Mouse (Mus musculus) embryonic facial prominence, embryonic 12.5 days (tissue): Measurements from ENCODE around the gene Tjp1. TPM values are rescaled to one million over a fixed set of nuclear protein-coding genes. Genes with fewer than 3 reads are reported as not detected.

ENCODE experiments used
- ATAC-seq: fragments of 200-750 bp; cut with Nextera tagmentation; 2 replicates; pipeline ENCODE4 v1.8.0; 2017; ENCODE audit not compliant: insufficient number of reproducible peaks, insufficient read depth, low FRiP score, low TSS enrichment
- H3K27ac ChIP-seq: fragments of 300-500 bp; sonication (generic); 2 replicates; pipeline ENCODE4 v1.5.1; 2016; ENCODE audit warnings: mild to moderate bottlenecking
- H3K27me3 ChIP-seq: fragments of 300-500 bp; sonication (generic); 2 replicates; pipeline ENCODE4 v1.6.1; 2016; ENCODE audit warnings: mild to moderate bottlenecking, moderate library complexity
- H3K36me3 ChIP-seq: fragments of 300-500 bp; sonication (generic); 2 replicates; pipeline ENCODE4 v1.6.1; 2016; ENCODE audit warnings: mild to moderate bottlenecking
- H3K4me1 ChIP-seq: fragments of 300-500 bp; sonication (generic); 2 replicates; pipeline ENCODE4 v1.6.1; 2016
- H3K4me2 ChIP-seq: fragments of 300-500 bp; sonication (generic); replicated peaks from 2 replicates; pipeline ENCODE4 v1.6.1; 2016; ENCODE audit warnings: mild to moderate bottlenecking, moderate library complexity
- H3K4me3 ChIP-seq: fragments of 300-500 bp; sonication (generic); 2 replicates; pipeline ENCODE4 v1.5.1; 2016; ENCODE audit warnings: mild to moderate bottlenecking
- H3K9ac ChIP-seq: fragments of 300-500 bp; sonication (generic); 2 replicates; pipeline ENCODE4 v1.6.1; 2016; ENCODE audit warnings: mild to moderate bottlenecking, moderate library complexity
- H3K9me3 ChIP-seq: fragments of 300-500 bp; sonication (generic); 2 replicates; pipeline ENCODE4 v1.6.1; 2016; ENCODE audit warnings: mild to moderate bottlenecking, moderate library complexity
- WGBS: fragments of 180-500 bp; shearing (Covaris S2); methylation state at CpG from one replicate; pipeline ENCODE4 v1.1.7; 2016; 5-methylcytosine and 5-hydroxymethylcytosine counted together
- polyA plus RNA-seq: library from polyadenylated mRNA; unstranded; fragments of >200 nt; fragmentation: Nextera tagmentation; extraction: Ambion mirVana; gene quantifications from 2 replicates; pipeline ENCODE4 v1.2.1, GENCODE M21; 2016

The Tjp1 gene
- polyA plus RNA-seq, 1 experiment from 2014 or later, result 27.6 TPM

DNA sequence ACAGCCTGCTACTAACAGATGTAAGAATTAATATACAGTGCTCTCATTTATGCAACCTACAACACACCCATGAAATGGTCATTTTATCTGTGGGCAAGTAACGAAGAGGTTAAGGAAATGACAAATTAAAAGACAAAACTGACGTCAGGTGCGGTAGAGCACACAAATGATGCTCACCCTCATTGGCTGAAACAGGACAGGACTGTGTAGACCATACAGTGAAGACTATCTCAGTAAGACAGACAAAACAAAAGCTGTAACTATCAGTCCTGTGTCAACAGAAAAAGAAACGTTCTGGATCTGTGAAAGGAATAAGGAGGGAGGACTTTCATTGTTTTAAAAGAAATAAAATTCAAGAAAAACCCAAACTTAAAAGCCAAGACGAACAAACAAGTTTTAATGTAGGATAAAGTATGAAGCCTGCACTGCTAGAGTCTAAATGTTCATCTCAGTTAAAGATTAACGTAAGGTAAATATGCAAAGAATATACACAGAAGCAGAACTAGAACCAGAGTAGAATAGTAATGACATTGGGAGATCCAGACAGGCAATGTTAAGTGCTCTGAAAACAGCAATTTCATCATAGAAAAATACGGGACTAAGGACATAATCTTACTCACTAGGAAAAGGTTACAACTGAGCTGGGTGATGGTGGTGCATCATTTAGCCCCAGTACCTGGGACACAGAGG is 189.9 kb downstream of the Tjp1 start:
- 87% methylated on average over 7 of the region's 7 CpGs for WGBS
- Histone ChIP-seq H3K4me1 (no peaks in the 10 kb centered on the region), H3K36me3 (peaks cover 42% of the 10 kb centered on the region), H3K27me3 (no peaks in the 10 kb centered on the region), H3K9ac (no peak overlapping the region), H3K4me3 (no peak overlapping the region), H3K27ac (no peak overlapping the region), H3K4me2 (no peak overlapping the region), H3K9me3 (no peaks in the 10 kb centered on the region)
- ATAC-seq, result no peak

DNA sequence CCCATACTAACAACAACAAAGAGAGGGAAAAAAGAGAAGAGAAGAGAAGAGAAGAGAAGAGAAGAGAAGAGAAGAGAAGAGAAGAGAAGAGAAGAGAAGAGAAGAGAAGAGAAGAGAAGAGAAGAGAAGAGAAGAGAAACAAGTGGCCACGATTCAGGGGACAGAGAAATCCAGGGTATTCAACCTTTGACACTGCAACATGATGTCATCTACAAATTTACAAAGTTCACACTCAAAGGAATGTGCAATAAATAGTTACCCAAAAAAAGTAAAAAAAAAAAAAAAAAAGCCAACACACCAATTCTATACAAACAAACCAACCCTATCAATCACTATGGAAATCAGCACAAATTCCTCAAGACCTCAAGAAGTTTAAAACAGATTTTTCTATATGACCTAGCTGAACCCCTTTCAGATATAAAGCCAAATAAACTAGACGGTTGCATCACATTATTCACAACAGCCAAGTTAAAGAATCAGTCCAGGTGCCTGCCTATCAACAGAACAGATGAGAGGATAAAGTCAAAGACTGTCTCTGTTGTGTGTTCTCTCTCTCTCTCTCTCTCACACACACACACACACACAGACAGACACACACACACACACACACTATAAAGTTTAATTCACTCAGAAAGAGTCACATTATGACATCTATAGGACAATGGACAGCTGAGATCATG is 194.4 kb downstream of the Tjp1 start:
- WGBS, result 89% methylated on average over 2 of the region's 2 CpGs
- Histone ChIP-seq H3K9ac (no peak overlapping the region), H3K9me3 (no peaks in the 10 kb centered on the region), H3K4me1 (no peaks in the 10 kb centered on the region), H3K36me3 (peaks cover 13% of the 10 kb centered on the region), H3K27ac (no peak overlapping the region), H3K4me3 (no peak overlapping the region), H3K27me3 (no peaks in the 10 kb centered on the region), H3K4me2 (no peak overlapping the region)
- ATAC-seq, result no peak

GRCm38 (mm10) chr7:65319047-65319725 is 208.4 kb downstream of the Tjp1 start:
- ATAC-seq, result no peak
- no peak overlapping the region for H3K4me3 ChIP-seq
- no peaks in the 10 kb centered on the region for H3K27me3 ChIP-seq
- 69% methylated on average over 5 of the region's 5 CpGs for WGBS
- H3K27ac ChIP-seq, result no peak overlapping the region
- H3K4me1 ChIP-seq, result no peaks in the 10 kb centered on the region
- no peaks in the 10 kb centered on the region for H3K9me3 ChIP-seq
- H3K4me2 ChIP-seq, result no peak overlapping the region
- H3K36me3 ChIP-seq, result peaks cover 36% of the 10 kb centered on the region; the same call in 1 of the 2 replicates
- no peak overlapping the region for H3K9ac ChIP-seq

DNA sequence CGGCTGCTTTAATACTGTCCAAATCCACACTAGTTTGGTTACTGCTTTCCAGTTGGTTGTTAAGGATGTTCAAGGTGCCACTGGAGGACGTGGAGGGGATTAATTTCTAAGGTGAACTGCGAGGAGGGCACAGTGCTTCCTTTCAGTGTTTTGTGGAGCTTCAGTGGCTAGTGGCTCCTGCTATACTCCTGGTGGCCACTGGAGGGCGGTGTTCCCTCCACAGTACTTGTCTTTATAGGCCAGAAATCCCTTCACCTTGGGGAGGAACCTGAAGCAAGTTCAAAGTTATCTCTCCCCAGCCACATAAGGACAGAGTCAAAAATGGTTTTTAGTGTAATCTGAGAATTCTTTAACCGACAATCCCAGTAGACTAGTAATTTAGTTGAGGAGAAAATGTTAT is 210.2 kb downstream of the Tjp1 start:
- ATAC-seq, result no peak

GRCm38 (mm10) chr7:65315182-65315581 is 212.4 kb downstream of the Tjp1 start:
- ATAC-seq, result no peak
- H3K4me3 ChIP-seq, result no peak overlapping the region
- H3K27ac ChIP-seq, result no peak overlapping the region
- WGBS, result 93% methylated on average over 2 of the region's 2 CpGs
- H3K4me1 ChIP-seq, result no peaks in the 10 kb centered on the region
- H3K4me2 ChIP-seq, result no peak overlapping the region
- H3K9me3 ChIP-seq, result no peaks in the 10 kb centered on the region
- peaks cover 58% of the 10 kb centered on the region for H3K36me3 ChIP-seq
- H3K9ac ChIP-seq, result no peak overlapping the region
- no peaks in the 10 kb centered on the region for H3K27me3 ChIP-seq

More for the DNA sequence above, 210.2 kb downstream of the Tjp1 start:
- Histone ChIP-seq H3K4me1 (no peaks in the 10 kb centered on the region), H3K4me3 (no peak overlapping the region), H3K4me2 (no peak overlapping the region), H3K27ac (no peak overlapping the region), H3K36me3 (peaks cover 45% of the 10 kb centered on the region), H3K9me3 (no peaks in the 10 kb centered on the region), H3K27me3 (no peaks in the 10 kb centered on the region), H3K9ac (no peak overlapping the region)
- 37% methylated on average over 5 of the region's 5 CpGs for WGBS

- WGBS, result 90% methylated on average over 6 of the region's 6 CpGs
- ATAC-seq, result no peak
- H3K4me1 ChIP-seq, result no peaks in the 10 kb centered on the region
- peaks cover 23% of the 10 kb centered on the region for H3K36me3 ChIP-seq
- no peak overlapping the region for H3K4me2 ChIP-seq
- H3K27ac ChIP-seq, result no peak overlapping the region
- no peaks in the 10 kb centered on the region for H3K9me3 ChIP-seq
- no peak overlapping the region for H3K9ac ChIP-seq
- no peaks in the 10 kb centered on the region for H3K27me3 ChIP-seq
- H3K4me3 ChIP-seq, result no peak overlapping the region
Measured at GRCm38 (mm10) chr7:65296675-65297589, 230.6 kb downstream of the Tjp1 start.

DNA sequence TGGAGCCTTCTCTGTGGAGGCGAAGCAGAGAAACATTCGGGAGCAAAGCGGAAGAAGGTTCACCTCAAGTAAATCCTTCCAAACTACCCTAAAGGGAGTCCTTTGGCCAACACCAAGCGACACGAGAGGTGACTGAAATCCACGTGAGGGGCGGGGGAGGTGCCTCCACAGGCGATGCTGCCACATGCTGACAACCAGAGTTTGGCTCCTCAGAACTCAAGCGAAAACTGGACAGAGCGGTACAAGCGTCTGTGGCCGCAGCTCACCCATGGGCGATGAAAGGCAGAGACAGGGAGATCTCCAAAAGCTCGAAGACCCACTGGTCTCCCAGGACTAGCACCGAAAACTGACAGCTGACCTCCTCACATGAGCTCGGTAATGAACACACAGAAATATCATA is 244.7 kb downstream of the Tjp1 start:
- Histone ChIP-seq H3K4me2 (no peak overlapping the region), H3K9ac (no peak overlapping the region), H3K4me3 (no peak overlapping the region), H3K27ac (no peak overlapping the region), H3K9me3 (no peaks in the 10 kb centered on the region), H3K4me1 (no peaks in the 10 kb centered on the region), H3K36me3 (no peaks in the 10 kb centered on the region), H3K27me3 (no peaks in the 10 kb centered on the region)
- no peak for ATAC-seq
- 74% methylated on average over 16 of the region's 16 CpGs for WGBS

GRCm38 (mm10) chr7:65281960-65282359 is 245.6 kb downstream of the Tjp1 start:
- Histone ChIP-seq H3K9me3 (no peaks in the 10 kb centered on the region), H3K27me3 (no peaks in the 10 kb centered on the region), H3K4me2 (no peak overlapping the region), H3K4me3 (no peak overlapping the region), H3K27ac (no peak overlapping the region), H3K9ac (no peak overlapping the region), H3K36me3 (no peaks in the 10 kb centered on the region), H3K4me1 (no peaks in the 10 kb centered on the region)
- ATAC-seq, result no peak
- WGBS, result 86% methylated on average over 3 of the region's 3 CpGs

DNA sequence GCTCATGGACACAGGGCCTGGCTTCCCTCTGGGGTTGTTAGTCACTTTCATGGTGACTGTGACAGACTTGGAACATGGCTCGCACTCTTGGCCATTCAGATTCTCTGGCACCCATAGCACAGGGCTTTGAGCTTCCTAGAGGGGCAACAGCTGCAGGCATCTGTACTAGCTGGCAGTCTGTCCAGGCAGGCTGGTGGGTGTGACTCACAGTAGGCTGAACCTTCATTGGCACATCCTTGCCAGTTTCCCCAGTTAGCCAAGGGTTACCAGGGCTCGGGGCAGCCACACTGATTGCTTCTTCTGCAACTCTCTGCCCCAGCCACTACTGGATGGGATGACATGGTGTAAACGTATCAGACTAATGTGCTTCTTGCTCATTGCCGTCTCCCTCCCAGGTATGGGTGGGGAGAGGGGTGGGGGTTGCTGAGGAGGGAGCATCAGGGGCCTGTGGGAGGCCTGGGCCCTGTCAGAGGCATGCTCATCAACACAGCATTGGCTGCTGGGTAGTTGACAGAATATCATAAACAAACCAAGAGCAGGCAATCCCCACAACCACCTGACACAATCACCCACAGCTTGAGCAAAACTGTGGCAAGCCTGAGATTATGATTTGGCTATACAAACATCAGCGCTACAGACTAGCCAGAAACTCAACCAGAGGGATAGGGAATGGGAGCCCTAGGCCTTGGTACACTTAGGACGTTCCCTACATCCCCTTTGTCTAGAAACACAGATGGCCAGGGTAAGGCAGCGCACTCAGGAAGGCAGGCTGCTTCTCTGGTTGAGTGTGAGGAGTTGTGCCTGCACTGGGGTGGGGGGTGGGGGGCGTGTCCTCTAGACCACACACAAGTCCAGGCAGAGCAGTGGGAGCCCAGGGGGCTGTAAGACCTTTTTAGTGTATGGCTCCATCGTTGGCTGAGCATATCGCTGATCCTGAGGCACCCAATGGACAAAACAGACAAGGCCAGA is 246.4 kb downstream of the Tjp1 start:
- 79% methylated on average over 10 of the region's 10 CpGs for WGBS
- H3K9ac ChIP-seq, result no peak overlapping the region

DNA sequence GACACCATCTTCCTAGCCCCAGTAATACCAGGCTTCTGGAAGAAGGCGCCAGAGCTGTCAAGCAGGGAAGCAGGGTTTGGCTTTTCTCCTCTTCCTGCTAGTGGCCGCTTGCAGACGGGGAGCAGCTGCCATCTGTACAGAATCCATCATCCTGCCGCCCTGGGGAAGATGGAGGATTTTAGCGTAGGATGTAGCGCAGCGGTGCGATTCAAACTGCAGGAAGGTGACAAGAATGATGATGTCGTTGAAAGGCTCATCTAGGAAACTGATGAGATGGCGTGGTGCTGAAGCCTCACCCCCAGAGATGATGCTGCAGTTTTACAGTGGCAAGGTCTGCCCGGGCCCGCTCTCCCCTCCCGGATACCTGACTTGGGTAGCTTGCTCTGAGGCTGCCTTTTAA is 248.3 kb downstream of the Tjp1 start:
- H3K27ac ChIP-seq, result no peak overlapping the region
- ATAC-seq, result no peak

More for the DNA sequence above, 246.4 kb downstream of the Tjp1 start:
- Histone ChIP-seq H3K4me1 (no peaks in the 10 kb centered on the region), H3K27me3 (no peaks in the 10 kb centered on the region), H3K4me3 (no peak overlapping the region), H3K9me3 (no peaks in the 10 kb centered on the region), H3K36me3 (no peaks in the 10 kb centered on the region), H3K4me2 (no peak overlapping the region), H3K27ac (no peak overlapping the region)
- no peak for ATAC-seq

More for the DNA sequence above, 248.3 kb downstream of the Tjp1 start:
- Histone ChIP-seq H3K9me3 (no peaks in the 10 kb centered on the region), H3K9ac (no peak overlapping the region), H3K4me1 (no peaks in the 10 kb centered on the region), H3K27me3 (no peaks in the 10 kb centered on the region), H3K4me2 (no peak overlapping the region), H3K36me3 (no peaks in the 10 kb centered on the region), H3K4me3 (no peak overlapping the region)
- 83% methylated on average over 13 of the region's 13 CpGs for whole genome bisulfite sequencing
